Mouse (Mus musculus): ENCODE results near the gene Suco.

The Suco gene

DNA sequence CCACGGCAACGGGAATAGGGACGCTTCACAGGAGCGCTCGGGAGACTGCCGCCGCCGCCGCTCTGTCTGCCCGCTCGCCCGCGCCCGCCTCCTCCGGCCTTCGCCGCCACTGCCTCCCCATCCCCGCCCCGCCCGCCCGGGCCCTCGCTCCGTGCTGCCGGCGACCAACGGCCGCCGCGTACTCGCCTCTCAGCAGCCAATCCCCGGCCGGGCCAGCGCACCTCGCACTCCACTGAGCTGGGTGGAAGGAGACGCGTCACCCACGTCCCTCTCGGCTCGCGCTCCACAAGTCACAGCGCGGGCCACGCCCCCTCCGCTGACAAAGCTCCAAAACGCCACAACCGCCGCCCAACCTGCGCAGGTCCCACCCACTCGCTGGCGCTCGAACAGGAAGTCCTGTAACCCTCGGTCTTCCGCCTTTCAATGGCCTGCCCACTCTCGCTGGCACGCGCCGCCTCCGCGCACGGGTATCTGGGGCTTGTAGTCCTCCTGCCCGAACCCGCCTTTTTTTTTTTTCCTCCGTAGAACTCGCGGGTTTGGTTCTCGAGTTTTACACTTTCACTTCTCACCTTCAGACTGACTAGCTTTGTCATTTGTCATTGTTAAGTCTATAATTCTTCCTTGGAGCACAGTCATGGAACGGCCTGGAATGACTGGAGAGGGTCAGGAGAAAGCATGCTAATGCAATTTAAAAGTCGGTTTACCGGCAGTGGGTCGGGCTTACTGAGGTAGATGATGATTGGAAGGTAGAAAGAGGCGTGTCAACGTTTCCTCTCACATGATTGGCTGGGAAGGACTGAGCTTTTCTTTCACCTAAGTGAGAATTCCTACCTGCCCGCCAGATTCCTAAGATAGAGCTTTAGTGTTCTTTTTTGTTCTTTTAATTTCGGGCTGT, at the start of gene Suco:
Gene Suco, minus strand, starts transcription at position 130 of the 895 bp plus-strand sequence.
- DNase-seq (ENCODE audit: low read depth): peak; percentile 100

DNA sequence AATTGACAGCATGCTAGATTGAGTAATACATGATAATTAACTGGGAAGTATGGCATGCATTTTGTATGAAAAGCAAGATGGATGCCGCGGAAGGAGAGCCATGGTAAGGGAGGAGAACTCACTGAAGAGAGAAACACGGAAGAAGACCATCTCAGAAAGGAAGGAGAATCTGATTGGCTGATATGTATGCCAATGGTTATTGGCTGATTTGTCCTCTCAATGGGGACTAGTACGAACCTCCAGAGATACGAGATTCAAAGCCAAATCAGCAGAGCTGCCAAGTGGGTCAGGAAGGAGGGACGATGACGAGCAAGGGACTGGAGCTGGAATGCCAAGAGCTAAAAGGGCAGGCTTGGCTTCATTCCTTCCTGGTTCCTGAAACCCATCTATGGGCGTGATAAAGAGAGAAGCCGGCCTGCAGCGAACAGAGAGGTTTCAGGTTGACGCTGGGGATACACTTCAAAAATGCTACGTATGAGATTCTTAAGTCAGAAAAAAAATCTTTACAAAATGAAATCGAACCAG, 48.9 kb upstream of the Suco start:
- DNase-seq (ENCODE audit: low read depth): no peak

DNA sequence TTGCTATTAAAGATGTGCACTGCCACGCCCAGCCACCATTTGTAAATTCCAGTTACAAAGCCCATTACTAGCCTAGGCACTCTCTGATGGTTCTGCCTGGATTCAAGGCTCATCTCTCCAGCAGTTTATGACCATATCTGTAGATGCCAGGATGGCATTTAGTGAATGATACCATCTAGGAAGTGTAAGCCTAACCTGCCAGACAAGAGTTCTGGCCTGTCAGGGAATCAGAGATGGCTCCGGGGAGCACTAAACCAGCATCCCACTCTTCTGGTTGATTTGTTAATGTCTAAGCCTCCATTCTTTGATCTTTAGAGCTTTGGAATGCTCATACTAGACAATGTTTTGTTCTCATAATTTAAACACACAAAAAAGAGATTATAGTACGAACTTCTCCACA, 47.8 kb upstream of the Suco start:
- DNase-seq (ENCODE audit: low read depth): no peak

DNA sequence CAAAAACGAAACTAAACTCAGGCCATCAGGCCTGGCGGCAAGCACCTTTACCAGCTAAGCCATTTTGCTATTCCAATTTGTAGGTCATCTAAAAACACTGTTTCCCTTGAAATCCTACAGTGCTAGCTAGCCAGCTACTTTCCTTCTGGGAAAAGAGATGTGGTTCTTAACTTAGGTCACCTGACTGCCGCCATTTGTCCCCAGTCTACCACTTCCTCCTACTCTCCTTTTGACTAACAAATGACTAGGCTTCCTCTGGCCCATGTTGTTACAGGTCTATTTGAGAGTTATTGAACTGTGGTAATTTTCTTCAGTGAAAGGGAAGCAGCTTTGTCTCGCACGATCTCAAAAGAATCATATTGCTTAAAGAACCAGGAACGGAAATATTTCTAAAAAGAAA, 45.4 kb upstream of the Suco start:
- no peak for DNase-seq (ENCODE audit: low read depth)

DNA sequence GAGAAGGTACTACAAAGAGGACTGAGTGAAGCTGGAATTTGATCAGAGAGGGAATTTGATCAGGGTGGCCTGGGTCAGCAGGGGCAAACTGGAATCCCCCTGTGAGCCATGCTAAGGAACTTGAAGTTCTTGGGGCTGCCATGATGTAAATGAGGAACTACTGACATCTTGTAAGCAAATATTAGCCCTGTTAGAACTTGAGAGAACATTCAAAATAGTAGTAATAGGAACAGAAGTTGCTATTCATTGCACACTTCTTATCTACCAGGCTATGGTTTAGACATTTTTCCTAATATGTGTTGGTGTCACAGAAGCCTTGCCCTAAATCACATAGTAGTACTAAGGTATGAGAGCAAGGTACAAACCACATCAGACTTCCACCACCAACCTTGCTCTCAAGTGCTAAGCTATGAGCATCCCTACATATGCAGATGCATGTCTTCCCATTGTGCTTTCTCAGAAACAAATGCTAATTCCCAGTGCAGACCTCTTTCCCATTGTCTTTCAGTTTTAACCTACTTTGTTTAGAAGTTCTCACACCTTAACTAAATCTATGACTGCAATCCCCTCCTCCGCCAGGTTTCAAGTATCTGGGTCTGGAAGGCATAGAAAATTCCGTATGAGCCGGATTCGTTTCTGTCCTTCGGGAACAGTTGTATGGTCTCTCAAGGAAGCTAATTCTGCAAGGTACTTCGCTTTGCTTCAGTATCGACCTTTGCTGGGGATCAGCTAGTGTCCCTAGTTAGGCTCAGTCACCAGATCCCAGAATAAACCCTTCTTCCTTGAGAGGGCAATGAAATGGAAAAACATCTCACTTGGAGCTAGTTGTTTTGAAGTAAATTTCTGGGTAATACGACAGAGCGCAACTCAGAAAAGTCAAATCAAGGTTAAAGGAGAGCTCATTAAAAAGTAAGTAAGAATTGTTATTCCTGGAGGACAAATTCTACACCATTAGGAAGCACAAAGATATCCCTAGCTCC, 44.3 kb upstream of the Suco start:
- no peak for DNase-seq (ENCODE audit: low read depth)

DNA sequence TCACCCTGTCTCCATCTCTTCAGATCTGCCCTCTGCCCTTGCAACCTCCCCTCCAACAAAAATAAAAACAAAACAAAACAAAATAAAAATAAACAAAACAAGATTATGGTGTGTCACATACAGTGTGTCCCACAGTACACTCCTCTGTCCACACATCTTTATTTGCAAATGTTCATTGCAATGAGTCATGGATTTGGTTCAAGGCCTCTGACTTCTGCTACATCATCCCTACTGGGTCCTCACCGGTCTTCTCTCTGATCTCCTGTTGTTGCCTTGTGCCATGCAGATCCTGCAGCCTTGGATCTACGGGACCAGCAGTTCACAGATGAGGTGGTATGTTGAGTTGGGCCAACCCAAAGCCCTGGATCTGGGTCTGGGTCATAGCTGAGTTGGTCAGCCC, 43.1 kb upstream of the Suco start:
- DNase-seq (ENCODE audit: low read depth): no peak

DNA sequence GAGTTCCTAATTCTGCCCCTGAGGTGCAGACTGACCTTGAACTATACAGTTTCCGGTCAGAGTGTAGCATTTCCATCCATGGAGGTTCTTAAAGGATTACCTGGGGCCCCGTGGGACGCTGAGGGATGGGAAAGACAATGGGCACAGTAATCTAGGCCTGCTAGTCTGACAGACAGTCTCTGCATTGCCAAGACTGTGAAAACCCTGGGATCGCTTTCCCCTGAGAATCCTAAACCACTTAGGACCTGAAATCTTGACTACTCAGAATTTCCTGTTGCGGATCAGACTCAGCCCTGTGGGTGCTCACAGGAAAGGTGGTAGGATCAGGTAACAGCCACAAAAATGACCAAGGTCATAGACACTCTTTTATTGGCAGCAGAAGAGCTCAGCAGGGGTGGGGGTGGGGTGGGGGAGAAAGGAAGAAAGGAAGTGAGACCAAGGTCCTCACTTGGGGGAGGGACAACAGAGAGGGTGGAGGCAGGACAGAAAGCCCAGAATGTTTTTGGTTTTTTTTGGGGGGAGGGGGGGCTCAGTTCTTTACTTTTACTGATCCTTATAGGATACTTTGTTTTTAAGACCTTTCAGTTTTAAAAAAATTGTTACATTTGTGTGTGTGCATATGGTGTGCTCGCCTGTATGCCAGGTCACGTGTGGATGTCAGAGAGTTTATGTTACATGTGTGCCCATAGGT, 42.3 kb upstream of the Suco start:
- DNase-seq (ENCODE audit: low read depth): no peak

DNA sequence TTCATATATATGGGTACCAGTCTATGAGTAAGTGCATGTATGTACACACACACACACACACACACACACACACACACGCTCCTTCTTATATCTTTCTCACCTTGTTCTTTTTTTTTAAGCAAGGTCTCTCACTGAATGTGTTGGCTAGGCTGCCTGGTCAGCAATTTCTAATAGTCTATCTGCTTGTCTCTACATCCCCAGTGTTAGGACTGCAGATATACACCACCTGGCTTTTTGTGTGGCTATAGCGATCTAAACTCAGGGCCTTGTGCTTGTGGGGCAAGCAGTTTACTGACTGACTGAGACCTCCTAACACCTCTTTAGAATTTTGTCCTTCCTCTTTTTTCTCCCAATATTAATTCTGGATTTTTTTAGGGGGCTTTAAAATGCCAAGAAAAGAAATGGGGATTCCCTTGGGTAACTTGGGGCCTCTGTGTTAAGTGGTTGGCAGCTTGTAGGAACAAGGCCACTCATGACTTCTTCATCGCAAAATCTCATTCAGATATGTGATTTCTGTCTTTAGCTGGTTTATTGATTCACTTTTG, 41.5 kb upstream of the Suco start:
- DNase-seq (ENCODE audit: low read depth): no peak

DNA sequence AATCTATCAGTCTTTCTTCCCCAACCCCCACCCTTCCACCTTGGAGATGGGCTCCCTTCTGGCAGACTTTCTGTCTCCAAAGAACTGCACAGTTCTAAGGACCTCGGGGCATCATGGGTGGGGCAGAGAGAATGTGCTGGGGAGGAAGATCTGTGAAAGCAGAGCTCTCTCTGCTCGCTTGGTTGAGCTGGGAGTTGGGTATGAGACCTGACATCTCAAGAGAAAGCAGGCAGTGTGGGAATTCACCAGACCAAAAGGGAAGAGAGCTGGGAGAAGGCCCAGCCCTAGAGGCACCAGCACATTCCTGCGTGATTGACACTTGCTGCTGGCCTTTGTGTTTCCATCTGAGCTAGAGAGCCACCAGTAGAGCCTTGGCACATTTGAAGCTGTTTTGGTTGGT, 39.6 kb upstream of the Suco start:
- no peak for DNase-seq (ENCODE audit: low read depth)

DNA sequence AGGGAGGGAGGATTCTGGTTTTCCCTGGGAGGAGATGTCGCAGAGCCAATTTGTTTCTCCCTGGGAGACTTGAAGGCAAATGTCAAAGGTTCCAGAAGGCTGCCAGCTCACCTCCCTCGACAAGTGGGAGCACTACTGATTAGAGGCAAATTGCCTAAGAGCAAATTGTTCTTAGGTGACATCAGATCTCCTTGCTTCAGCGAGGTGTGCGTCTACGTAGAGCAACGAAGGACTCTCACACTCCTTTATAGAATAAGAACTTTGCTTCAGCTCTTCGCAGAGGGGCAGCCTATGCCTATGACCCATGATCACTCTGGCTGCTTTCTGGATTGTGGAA, 37.1 kb upstream of the Suco start:
- DNase-seq (ENCODE audit: low read depth): no peak

DNA sequence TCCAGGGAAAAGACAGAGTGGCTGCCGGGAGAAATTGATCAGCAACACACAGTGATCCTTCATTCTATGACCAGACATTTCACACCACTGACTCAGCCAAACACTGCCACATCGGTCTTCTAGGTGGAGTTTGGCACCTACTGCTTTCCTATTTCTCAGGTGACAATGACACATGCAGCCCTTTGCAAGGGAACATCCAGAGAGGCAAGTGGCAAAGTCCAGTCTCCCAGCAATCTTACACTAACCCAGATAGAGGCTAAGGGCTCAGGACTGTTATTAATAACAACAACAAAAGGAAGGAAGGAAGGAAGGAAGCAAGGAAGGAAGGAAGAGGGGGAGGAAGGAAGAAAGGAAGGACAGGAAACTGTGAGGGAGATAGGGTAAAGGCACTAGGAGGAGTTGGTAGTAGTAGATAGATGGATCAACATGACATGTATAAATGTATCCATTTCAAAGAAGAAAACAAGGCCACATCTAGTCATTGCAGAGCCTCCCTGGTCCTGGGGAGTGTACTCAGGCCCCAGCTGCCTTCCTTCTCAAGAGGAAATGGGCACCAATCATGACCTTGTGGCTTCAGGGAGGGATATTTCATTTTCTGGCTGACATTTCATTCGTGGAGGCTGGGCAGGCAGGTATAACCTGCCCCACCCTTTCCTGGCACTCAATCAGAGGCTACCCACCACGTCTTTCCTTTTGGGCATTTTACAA, 36.6 kb upstream of the Suco start:
- no peak for DNase-seq (ENCODE audit: low read depth)

DNA sequence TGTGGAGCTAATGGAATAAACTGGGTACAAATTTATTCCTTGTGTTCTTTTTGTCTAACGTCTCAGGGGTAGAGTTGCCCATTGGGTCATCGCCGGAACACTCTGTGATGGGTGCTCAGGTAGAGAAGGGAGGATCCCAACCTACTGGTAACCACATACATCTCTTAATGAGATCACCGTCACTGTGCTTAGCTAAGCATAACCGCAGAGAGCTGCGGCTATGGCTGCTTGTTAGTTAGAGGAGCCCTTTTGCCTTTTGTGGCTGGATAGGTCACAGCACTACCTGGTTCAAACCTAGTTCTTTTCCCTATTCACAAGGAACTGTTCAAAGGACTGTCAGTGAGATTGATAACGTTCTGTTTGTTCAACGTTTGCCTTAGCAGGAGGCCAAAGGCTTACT, 32.6 kb upstream of the Suco start:
- DNase-seq (ENCODE audit: low read depth): no peak

DNA sequence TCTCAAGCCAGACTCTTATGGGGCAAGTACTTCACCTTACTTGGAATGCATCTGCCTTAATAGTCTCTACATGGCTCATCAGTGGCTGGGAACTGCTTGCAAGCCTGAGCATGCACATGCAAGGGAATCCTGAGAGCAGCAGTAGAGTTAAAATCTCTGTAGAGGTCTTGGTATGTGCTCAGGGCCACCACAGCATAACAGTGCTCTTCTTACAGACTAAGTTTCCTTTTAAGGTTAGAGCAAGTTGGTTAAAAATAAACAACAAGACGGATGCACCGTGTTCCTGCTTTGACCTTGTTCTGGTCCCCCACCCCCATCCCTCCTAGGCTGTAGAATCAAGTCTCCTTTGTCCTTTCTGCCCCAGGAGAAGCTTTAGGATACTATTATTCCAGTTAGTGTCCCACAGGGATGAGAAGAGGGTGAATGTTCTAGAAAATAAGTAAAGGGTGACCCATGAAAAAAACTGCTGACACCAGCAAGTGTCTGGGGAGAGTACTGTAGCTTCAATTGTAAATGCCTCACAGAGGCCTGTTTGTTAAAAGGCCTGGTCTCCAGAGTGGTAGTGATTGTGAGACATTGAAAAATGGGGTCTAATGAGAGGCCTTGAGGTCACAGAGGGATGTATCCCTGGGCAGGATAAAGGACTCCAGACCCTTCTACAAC, 31.4 kb upstream of the Suco start:
- DNase-seq (ENCODE audit: low read depth): no peak

DNA sequence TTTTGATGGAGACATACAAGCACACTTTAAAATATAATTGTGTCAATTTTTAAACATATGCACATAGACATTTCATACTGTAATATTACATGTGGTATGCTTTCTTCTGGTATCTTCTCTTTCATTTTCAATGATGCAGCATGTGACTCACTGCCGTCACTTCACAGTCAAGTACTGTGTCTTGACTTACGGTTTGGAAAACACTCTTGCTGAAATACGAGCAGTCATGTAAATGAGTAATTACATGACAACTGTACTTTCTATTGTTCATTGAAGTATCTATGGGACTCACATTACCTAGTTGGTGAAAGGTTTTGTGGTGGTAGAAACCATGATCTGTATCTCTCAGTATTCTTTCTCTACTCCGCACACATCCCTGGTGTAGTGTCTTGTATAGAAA, 30.6 kb upstream of the Suco start:
- no peak for DNase-seq (ENCODE audit: low read depth)

DNA sequence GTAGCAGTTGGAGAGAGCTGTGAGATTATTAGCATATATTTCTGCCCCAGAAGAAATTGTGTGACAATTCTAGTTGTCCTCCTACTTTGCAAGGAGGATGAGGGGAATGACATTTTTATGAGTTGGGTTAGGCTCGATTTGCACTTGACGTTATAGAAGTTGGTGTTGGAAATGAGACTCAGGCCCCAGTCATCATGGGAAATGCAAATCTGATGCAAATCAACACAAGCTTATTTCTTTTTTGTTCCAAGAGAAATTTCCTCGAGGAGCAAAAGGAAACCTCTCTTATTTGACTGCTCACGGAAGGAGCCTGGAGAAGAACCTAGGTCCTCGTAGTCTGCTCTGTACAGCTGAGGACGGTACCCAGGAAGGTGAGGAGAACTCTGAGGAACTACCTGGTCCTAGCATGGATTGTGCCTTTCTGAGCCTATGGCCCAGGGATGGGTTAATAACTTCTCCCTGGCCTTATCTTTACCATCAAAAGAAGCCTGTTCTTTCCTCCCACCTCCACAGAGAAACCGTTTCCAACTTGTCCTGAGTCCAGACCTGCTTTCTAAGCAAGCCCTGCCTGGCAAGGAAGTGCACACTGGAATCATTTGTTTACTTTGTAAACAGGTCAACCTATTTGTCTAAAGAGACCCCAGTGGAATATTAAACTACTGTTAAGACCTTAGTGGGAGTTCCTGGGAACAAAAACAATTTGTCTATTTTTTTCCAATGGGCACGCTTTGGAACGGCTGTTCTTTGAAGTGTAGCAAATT, 26.4 kb upstream of the Suco start:
- DNase-seq (ENCODE audit: low read depth): no peak

DNA sequence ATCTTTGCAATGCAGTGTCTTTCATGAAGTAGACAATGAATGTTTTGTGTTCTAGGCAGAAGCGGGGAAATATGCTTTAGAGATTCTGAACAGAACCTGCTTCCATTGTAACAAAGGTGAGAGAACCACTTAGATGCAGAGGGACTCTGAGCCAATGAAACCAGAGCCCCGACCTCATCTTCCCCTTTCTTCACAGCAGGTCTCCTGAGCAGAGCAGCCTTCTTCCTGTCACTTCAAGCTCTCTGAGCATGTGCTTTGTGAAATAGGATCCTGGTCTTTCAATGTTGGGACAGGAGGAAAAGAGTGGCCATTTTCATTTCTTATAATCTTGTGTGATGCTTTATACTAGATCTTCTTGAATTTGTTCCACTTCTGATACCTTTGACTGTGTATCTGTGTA, 23.6 kb upstream of the Suco start:
- DNase-seq (ENCODE audit: low read depth): no peak

DNA sequence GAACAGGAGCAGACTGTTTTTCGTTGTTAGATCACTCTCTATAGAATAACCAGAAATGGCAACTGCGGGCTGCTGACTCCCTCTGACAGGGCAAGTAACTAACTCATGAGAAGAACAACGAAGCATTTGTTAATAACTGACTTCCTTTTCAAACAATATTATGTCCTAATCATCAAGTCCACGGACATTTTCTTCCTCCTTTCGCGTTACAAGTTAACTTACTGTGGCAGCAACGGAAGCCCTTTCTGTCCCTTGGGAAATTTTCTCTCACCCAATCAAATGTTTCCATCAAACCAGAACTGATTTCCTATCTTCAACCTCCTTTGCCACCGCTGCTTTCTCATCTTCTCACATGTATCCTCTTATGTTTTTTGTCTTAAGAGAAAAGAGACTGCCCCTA, 20.8 kb upstream of the Suco start:
- no peak for DNase-seq (ENCODE audit: low read depth)

DNA sequence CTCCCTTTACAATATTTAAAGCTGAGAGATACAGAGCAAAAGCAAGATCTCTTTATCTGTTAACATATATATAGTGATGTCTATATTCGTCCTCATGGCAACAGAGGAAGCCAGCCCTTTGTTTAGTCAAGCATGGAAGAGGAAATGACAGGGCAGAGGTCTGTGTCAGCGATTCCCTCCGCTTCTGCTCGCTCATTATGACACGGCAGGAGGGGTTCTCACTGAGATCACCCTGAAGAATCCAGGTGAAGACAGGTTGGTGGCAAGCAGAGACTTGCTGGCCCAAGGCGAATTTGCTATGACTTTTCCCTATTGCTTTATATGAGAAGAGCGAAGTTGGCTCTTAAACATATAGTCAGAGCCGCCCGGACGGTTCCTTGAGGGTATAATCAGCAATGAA, 19.6 kb upstream of the Suco start:
- DNase-seq (ENCODE audit: low read depth): no peak

DNA sequence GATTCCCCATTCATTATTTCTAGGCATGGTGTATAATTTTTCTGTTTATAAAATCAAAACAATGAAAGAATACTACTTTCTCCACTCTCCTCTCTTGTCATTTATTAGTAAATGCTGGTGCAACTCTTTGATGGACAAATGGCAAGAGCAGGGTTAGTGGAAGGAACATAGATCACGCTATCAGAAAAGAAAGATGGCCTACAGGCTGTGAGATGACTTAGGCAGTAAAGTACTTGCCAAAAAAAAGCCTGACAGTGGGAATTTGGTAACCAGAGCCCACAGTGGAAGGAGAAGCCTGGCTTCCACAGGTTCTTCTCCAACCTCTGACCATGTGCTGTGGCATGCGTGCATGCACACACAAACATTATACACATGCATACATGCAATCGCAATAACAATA, 18.5 kb upstream of the Suco start:
- no peak for DNase-seq (ENCODE audit: low read depth)

DNA sequence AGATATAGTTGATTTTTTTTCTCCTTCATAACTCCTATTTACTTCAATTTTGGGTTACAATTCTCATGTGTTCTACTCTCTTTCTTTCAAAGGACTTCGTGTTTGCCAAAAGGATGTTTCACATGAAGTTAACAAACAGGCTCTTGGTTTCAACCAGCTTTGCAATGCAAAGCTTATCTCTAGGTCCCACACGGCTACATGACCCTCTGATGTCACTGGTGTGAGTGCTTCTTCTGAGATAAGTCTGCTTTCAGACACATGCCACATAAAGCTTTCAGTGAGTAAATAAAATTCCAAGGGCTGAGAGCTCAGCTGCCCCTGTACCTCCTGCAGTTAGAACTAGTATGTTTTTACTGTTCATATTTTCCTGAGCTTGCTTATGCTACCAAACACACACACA, 18.1 kb upstream of the Suco start:
- no peak for DNase-seq (ENCODE audit: low read depth)
